10 mouse cellular contexts compared by ENCODE assay signal in the genomic region with DNA sequence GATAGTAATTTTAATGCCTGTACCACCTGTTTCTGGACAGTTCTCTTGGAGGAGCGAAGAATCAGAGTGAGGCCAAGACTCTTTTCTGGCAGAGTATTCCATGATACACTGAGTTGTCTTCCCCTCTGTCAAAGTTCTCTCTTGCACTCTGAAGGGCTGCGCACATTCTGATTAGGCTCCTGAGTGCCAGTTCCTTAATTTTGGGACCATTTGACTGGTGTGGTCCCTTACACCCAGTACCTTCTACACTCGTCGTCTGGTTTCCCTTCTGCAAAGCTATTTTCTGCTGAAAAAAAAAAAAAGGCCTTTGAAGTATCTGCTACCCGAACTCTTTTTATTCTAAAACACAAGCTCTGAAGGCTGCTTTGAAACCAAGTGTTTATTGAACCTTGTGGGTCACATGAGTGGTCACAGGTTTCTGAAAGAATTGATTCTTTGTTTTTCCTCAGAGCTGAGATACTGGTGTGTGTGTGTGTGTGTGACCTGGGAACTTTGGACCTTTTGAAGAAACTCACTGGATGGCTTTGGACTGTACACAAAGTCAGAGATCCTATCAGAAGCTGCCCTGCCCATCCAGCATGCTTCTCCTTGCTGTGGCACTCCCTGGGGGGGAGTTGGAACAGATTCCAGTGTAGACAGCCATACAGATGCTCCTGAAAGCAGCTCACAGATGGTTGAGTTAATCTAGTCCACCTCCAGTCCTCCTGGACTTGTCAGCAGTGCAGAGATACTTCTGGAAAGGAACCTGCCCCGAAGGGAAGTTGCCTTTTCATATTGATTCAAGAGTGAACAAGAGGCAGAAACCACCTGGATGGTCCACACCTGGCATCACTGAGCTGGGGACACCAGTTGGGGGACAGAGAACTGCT. TPM values are rescaled to one million over a fixed set of nuclear protein-coding genes. Genes with fewer than 3 reads are reported as not detected.
DNase-seq lines count a peak whose midpoint lies in the region; ATAC-seq lines count a peak whose summit lies in the region.
"Had no signal": no experiment of that assay in that cellular context is flagged by ENCODE, and none has a peak within 500 bp of the region (broad histone marks: within the 10 kb centered on the region; RNA-seq: fewer than 3 reads in every experiment).

No protein-coding gene starts in this region.

- DNase-seq in embryonic facial prominence, embryonic 10.5 days (ENCODE audit: low spot score) = no peak
- peak; percentile 54 for DNase-seq in layer of hippocampus, adult 9-10 months (ENCODE audit: low spot score)
- DNase-seq in c-Kit-positive CD71-positive TER-119-positive erythroid progenitor cells, embryonic 14.5 days (ENCODE audit: low spot score) = no peak
- no peak for DNase-seq in cerebellum, postnatal 36 days
- DNase-seq: gastrocnemius, adult 2 months; lung, adult 2 months had no signal

- H3K27ac ChIP-seq in hindbrain, embryonic 12.5 days = no peak overlapping the region
- H3K27ac ChIP-seq in hindbrain, embryonic 16.5 days (ENCODE audit: low read depth, low read length) = no peak overlapping the region
- no peak overlapping the region for H3K27ac ChIP-seq in embryonic facial prominence, embryonic 10.5 days (replicated peaks)

- no peak for ATAC-seq in hindbrain, embryonic 12.5 days (ENCODE audit: low FRiP score)
- no peak for ATAC-seq in hindbrain, embryonic 16.5 days
- ATAC-seq in megakaryocyte progenitor cell, adult 5-6 weeks (replicated peaks; ENCODE audit: poor library complexity) = peak; percentile 32; the same call in 1 of the 2 replicates
- no peak for ATAC-seq in megakaryocyte-erythroid progenitor cell, adult 5-6 weeks (replicated peaks; ENCODE audit: low FRiP score, low TSS enrichment, poor library complexity, severe bottlenecking)

- H3K36me3 ChIP-seq in hindbrain, embryonic 12.5 days = peaks cover 38% of the 10 kb centered on the region
- H3K36me3 ChIP-seq in hindbrain, embryonic 16.5 days (ENCODE audit: control insufficient read depth, insufficient read depth, low read length) = peaks cover 4% of the 10 kb centered on the region; the same call in 1 of the 2 replicates
- H3K36me3 ChIP-seq in embryonic facial prominence, embryonic 10.5 days (replicated peaks) = peaks cover 56% of the 10 kb centered on the region

- no peaks in the 10 kb centered on the region for H3K9me3 ChIP-seq in hindbrain, embryonic 12.5 days (replicated peaks)
- H3K9me3 ChIP-seq in hindbrain, embryonic 16.5 days (ENCODE audit: control insufficient read depth, low read length) = no peaks in the 10 kb centered on the region
- no peaks in the 10 kb centered on the region for H3K9me3 ChIP-seq in embryonic facial prominence, embryonic 10.5 days

- WGBS in hindbrain, embryonic 12.5 days = 81% methylated on average over 6 of the region's 6 CpGs
- WGBS in hindbrain, embryonic 16.5 days = 76% methylated on average over 6 of the region's 6 CpGs
- 78% methylated on average over 6 of the region's 6 CpGs for WGBS in embryonic facial prominence, embryonic 10.5 days

- no peak overlapping the region for H3K4me3 ChIP-seq in hindbrain, embryonic 12.5 days
- H3K4me3 ChIP-seq in hindbrain, embryonic 16.5 days (ENCODE audit: low read length) = no peak overlapping the region
- peak overlapping the region; percentile 97; the same call in 1 of the 2 replicates for H3K4me3 ChIP-seq in embryonic facial prominence, embryonic 10.5 days

- H3K27me3 ChIP-seq in hindbrain, embryonic 12.5 days = no peaks in the 10 kb centered on the region
- no peaks in the 10 kb centered on the region for H3K27me3 ChIP-seq in hindbrain, embryonic 16.5 days (replicated peaks; ENCODE audit: control insufficient read depth, insufficient read depth, low read length)
- no peaks in the 10 kb centered on the region for H3K27me3 ChIP-seq in embryonic facial prominence, embryonic 10.5 days (replicated peaks; ENCODE audit: low read depth, poor library complexity, severe bottlenecking)

- H3K4me1 ChIP-seq in hindbrain, embryonic 12.5 days = peaks cover 44% of the 10 kb centered on the region
- H3K4me1 ChIP-seq in hindbrain, embryonic 16.5 days (ENCODE audit: control insufficient read depth, insufficient read depth, low read depth, low read length) = peaks cover 31% of the 10 kb centered on the region
- peaks cover 42% of the 10 kb centered on the region for H3K4me1 ChIP-seq in embryonic facial prominence, embryonic 10.5 days

- H3K4me2 ChIP-seq in hindbrain, embryonic 12.5 days (replicated peaks) = peak overlapping the region; percentile 75; the same call in 1 of the 2 replicates
- H3K4me2 ChIP-seq in hindbrain, embryonic 16.5 days (ENCODE audit: low read length) = no peak overlapping the region

- no peak overlapping the region for H3K9ac ChIP-seq in hindbrain, embryonic 12.5 days
- no peak overlapping the region for H3K9ac ChIP-seq in hindbrain, embryonic 16.5 days (ENCODE audit: low read depth, low read length)

RNA-seq across cellular contexts. Expression of a gene that starts 1.4 kb away (rescaled TPM):
- 35.4 and 37.1 TPM in 2 replicates for polyA plus RNA-seq in hindbrain, embryonic 12.5 days (2016; fragmentation: Nextera tagmentation; extraction: Ambion mirVana)
- polyA plus RNA-seq in hindbrain, embryonic 16.5 days (2015; fragmentation: Nextera tagmentation; extraction: Ambion mirVana) = 37.4 and 39.6 TPM in 2 replicates
- 36.1 and 36.9 TPM in 2 replicates for polyA plus RNA-seq in embryonic facial prominence, embryonic 10.5 days (2016; fragmentation: Nextera tagmentation; extraction: Ambion mirVana)
- total RNA-seq in megakaryocyte progenitor cell, adult 5-6 weeks (2015) = 15.1 and 15.9 TPM in 2 replicates
- total RNA-seq in megakaryocyte progenitor cell, adult 5-6 weeks (2017) = 12.8 and 17.6 TPM in 2 replicates
- total RNA-seq in megakaryocyte-erythroid progenitor cell, adult 5-6 weeks (2014; fragmentation: Nextera tagmentation) = 18.6 and 41.1 TPM in 2 replicates
- 5.9 and 9.6 TPM in 2 replicates for total RNA-seq in megakaryocyte-erythroid progenitor cell, adult 5-6 weeks (2017)

RNA-seq across cellular contexts. Expression of a gene that starts 1.5 kb away (rescaled TPM):
- 46.9 and 47.6 TPM in 2 replicates for polyA plus RNA-seq in hindbrain, embryonic 12.5 days (2016; fragmentation: Nextera tagmentation; extraction: Ambion mirVana)
- 58.3 and 60.8 TPM in 2 replicates for polyA plus RNA-seq in hindbrain, embryonic 16.5 days (2015; fragmentation: Nextera tagmentation; extraction: Ambion mirVana)
- polyA plus RNA-seq in embryonic facial prominence, embryonic 10.5 days (2016; fragmentation: Nextera tagmentation; extraction: Ambion mirVana) = 48.2 and 51.6 TPM in 2 replicates
- 33.7 and 40.2 TPM in 2 replicates for total RNA-seq in megakaryocyte progenitor cell, adult 5-6 weeks (2015)
- total RNA-seq in megakaryocyte progenitor cell, adult 5-6 weeks (2017) = 15.1 and 18.5 TPM in 2 replicates
- total RNA-seq in megakaryocyte-erythroid progenitor cell, adult 5-6 weeks (2014; fragmentation: Nextera tagmentation) = 17.6 and 30.6 TPM in 2 replicates
- 16.2 and 18.7 TPM in 2 replicates for total RNA-seq in megakaryocyte-erythroid progenitor cell, adult 5-6 weeks (2017)

RNA-seq across cellular contexts. Expression of a gene that starts 11.5 kb away (rescaled TPM):
- polyA plus RNA-seq in hindbrain, embryonic 12.5 days (2016; fragmentation: Nextera tagmentation; extraction: Ambion mirVana) = 0.26 and 0.27 TPM in 2 replicates
- polyA plus RNA-seq in hindbrain, embryonic 16.5 days (2015; fragmentation: Nextera tagmentation; extraction: Ambion mirVana) = 0.17 and 0.21 TPM in 2 replicates
- 0.28 and 0.30 TPM in 2 replicates for polyA plus RNA-seq in embryonic facial prominence, embryonic 10.5 days (2016; fragmentation: Nextera tagmentation; extraction: Ambion mirVana)
- total RNA-seq in megakaryocyte progenitor cell, adult 5-6 weeks (2015) = not detected in 2 replicates
- not detected in 2 replicates for total RNA-seq in megakaryocyte progenitor cell, adult 5-6 weeks (2017)
- not detected in 2 replicates for total RNA-seq in megakaryocyte-erythroid progenitor cell, adult 5-6 weeks (2014; fragmentation: Nextera tagmentation)
- total RNA-seq in megakaryocyte-erythroid progenitor cell, adult 5-6 weeks (2017) = not detected in 2 replicates
- total RNA-seq: gastrocnemius, adult 2 months had no signal
- polyA plus RNA-seq: lung, adult 2 months had no signal

RNA-seq across cellular contexts. Expression of a gene that starts 18.2 kb away (rescaled TPM):
- 38.1 TPM in 2 replicates for polyA plus RNA-seq in hindbrain, embryonic 12.5 days (2016; fragmentation: Nextera tagmentation; extraction: Ambion mirVana)
- polyA plus RNA-seq in hindbrain, embryonic 16.5 days (2015; fragmentation: Nextera tagmentation; extraction: Ambion mirVana) = 31.9 and 34.6 TPM in 2 replicates
- 41.3 and 42.5 TPM in 2 replicates for polyA plus RNA-seq in embryonic facial prominence, embryonic 10.5 days (2016; fragmentation: Nextera tagmentation; extraction: Ambion mirVana)
- total RNA-seq in megakaryocyte progenitor cell, adult 5-6 weeks (2015) = 12.9 and 16.2 TPM in 2 replicates
- total RNA-seq in megakaryocyte progenitor cell, adult 5-6 weeks (2017) = 12.9 and 20.1 TPM in 2 replicates
- total RNA-seq in megakaryocyte-erythroid progenitor cell, adult 5-6 weeks (2014; fragmentation: Nextera tagmentation) = 32.1 and 33.3 TPM in 2 replicates
- total RNA-seq in megakaryocyte-erythroid progenitor cell, adult 5-6 weeks (2017) = 14.7 and 22.6 TPM in 2 replicates

RNA-seq across cellular contexts. Expression of a gene that starts 50.3 kb away (rescaled TPM):
- 60.7 and 66.1 TPM in 2 replicates for polyA plus RNA-seq in hindbrain, embryonic 12.5 days (2016; fragmentation: Nextera tagmentation; extraction: Ambion mirVana)
- polyA plus RNA-seq in hindbrain, embryonic 16.5 days (2015; fragmentation: Nextera tagmentation; extraction: Ambion mirVana) = 29.5 and 37.0 TPM in 2 replicates
- polyA plus RNA-seq in embryonic facial prominence, embryonic 10.5 days (2016; fragmentation: Nextera tagmentation; extraction: Ambion mirVana) = 23.7 and 27.3 TPM in 2 replicates
- not detected in 2 replicates for total RNA-seq in megakaryocyte progenitor cell, adult 5-6 weeks (2015)
- not detected in 2 replicates for total RNA-seq in megakaryocyte progenitor cell, adult 5-6 weeks (2017)
- not detected in 2 replicates for total RNA-seq in megakaryocyte-erythroid progenitor cell, adult 5-6 weeks (2014; fragmentation: Nextera tagmentation)
- not detected in 2 replicates for total RNA-seq in megakaryocyte-erythroid progenitor cell, adult 5-6 weeks (2017)
